Mouse (Mus musculus): ENCODE data around the gene Fam173b.

- TF ChIP-seq TAL1 (IDR thresholded peaks at IDR 0.05; ENCODE audit: low read length) (no peak), GATA1 (IDR thresholded peaks at IDR 0.05; ENCODE audit: low read length) (no peak)
Observed at GRCm38 (mm10) chr15:31602426-31602825, 774 bp downstream of the Fam173b start.

All from erythroblast, embryonic 14.5 days (primary cell).